Mouse (Mus musculus) embryonic facial prominence, embryonic 15.5 days (tissue): ENCODE results near the gene Mad1l1. TPM values are rescaled to one million over a fixed set of nuclear protein-coding genes. Genes with fewer than 3 reads are reported as not detected.

Experiments
- ATAC-seq: fragments of 200-750 bp; cut with Nextera tagmentation; 2 replicates; pipeline ENCODE4 v1.8.0; 2017; ENCODE audit warnings: low read depth, moderate TSS enrichment; ENCODE audit not compliant: insufficient number of reproducible peaks, low FRiP score, low TSS enrichment
- H3K27ac ChIP-seq: fragments of 300-500 bp; sonication (generic); replicated peaks from 2 replicates; pipeline ENCODE4 v1.5.1; 2015; ENCODE audit warnings: mild to moderate bottlenecking, inconsistent platforms
- H3K27me3 ChIP-seq: fragments of 300-500 bp; sonication (generic); 2 replicates; pipeline ENCODE4 v1.6.1; 2015; ENCODE audit warnings: inconsistent platforms
- H3K36me3 ChIP-seq: fragments of 300-500 bp; sonication (generic); 2 replicates; pipeline ENCODE4 v1.6.1; 2015; ENCODE audit warnings: mild to moderate bottlenecking, inconsistent platforms
- H3K4me1 ChIP-seq: fragments of 300-500 bp; sonication (generic); 2 replicates; pipeline ENCODE4 v1.6.1; 2015; ENCODE audit warnings: inconsistent platforms
- H3K4me2 ChIP-seq: fragments of 300-500 bp; sonication (generic); replicated peaks from 2 replicates; pipeline ENCODE4 v1.6.1; 2015; ENCODE audit warnings: mild to moderate bottlenecking, inconsistent platforms
- H3K4me3 ChIP-seq: fragments of 300-500 bp; sonication (generic); replicated peaks from 2 replicates; pipeline ENCODE4 v1.5.1; 2015; ENCODE audit warnings: mild to moderate bottlenecking, inconsistent platforms
- H3K9ac ChIP-seq: fragments of 300-500 bp; sonication (generic); 2 replicates; pipeline ENCODE4 v1.6.1; 2015; ENCODE audit warnings: inconsistent platforms
- H3K9me3 ChIP-seq: fragments of 300-500 bp; sonication (generic); replicated peaks from 2 replicates; pipeline ENCODE4 v1.6.1; 2016; ENCODE audit warnings: inconsistent platforms
- WGBS: fragments of 180-500 bp; shearing (Covaris S2); methylation state at CpG from one replicate; pipeline ENCODE4 v1.1.7; 2015; 5-methylcytosine and 5-hydroxymethylcytosine counted together
- polyA plus RNA-seq: library from polyadenylated mRNA; unstranded; fragments of >200 nt; fragmentation: Nextera tagmentation; extraction: Ambion mirVana; gene quantifications from 2 replicates; pipeline ENCODE4 v1.2.1, GENCODE M21; 2015

Mad1l1 gene
- polyA plus RNA-seq, 1 experiment from 2014 or later = 48.2 TPM

- Histone ChIP-seq H3K9me3 (no peaks in the 10 kb centered on the region), H3K4me1 (peaks cover 9% of the 10 kb centered on the region), H3K4me3 (no peak overlapping the region), H3K36me3 (no peaks in the 10 kb centered on the region), H3K4me2 (no peak overlapping the region), H3K27ac (no peak overlapping the region), H3K9ac (no peak overlapping the region), H3K27me3 (no peaks in the 10 kb centered on the region)
- no peak for ATAC-seq
- 81% methylated on average over 4 of the region's 4 CpGs for WGBS
Measured at GRCm38 (mm10) chr5:140213001-140213400, 108.4 kb downstream of the Mad1l1 start.

DNA sequence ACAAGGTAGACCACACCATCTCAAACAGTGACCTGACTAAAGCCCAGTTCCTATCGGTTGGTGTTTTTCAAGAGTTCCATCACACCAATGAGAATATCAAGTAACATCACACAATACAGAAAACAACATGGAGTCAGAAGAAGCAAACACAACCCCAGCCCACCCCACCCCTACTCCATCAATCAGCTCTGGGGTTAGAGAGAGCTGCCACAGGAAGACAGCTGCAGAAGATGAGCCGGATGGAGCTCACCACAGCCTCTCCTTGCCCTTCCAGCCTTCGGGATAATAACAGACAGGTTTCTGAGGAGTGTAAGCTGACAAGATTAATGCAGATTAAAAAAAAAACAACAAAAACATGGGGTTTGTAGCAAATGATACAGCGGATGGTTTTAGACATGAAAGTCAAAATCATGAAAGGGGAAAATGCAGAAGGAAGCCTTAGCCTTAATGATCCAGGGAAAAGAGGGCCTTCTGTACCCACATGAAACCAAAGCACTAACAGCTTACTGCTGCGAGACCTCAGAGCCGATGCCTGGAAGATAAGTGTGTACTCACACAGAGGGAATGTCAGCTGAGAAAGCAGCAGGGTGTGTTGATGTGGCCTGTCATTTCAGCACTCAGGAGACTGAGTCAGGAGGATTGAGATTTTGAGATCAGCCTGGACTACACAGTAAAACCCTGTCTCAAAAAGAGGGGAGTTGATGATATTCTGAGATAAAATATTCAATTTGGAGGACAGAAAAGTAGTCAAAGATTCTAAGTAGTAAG is 110.8 kb downstream of the Mad1l1 start:
- H3K9ac ChIP-seq = no peak overlapping the region
- no peaks in the 10 kb centered on the region for H3K36me3 ChIP-seq
- 67% methylated on average over 6 of the region's 6 CpGs for WGBS
- H3K27ac ChIP-seq = no peak overlapping the region
- no peaks in the 10 kb centered on the region for H3K27me3 ChIP-seq
- H3K4me2 ChIP-seq = no peak overlapping the region
- peaks cover 9% of the 10 kb centered on the region for H3K4me1 ChIP-seq
- H3K4me3 ChIP-seq = no peak overlapping the region
- no peak for ATAC-seq
- H3K9me3 ChIP-seq = no peaks in the 10 kb centered on the region

DNA sequence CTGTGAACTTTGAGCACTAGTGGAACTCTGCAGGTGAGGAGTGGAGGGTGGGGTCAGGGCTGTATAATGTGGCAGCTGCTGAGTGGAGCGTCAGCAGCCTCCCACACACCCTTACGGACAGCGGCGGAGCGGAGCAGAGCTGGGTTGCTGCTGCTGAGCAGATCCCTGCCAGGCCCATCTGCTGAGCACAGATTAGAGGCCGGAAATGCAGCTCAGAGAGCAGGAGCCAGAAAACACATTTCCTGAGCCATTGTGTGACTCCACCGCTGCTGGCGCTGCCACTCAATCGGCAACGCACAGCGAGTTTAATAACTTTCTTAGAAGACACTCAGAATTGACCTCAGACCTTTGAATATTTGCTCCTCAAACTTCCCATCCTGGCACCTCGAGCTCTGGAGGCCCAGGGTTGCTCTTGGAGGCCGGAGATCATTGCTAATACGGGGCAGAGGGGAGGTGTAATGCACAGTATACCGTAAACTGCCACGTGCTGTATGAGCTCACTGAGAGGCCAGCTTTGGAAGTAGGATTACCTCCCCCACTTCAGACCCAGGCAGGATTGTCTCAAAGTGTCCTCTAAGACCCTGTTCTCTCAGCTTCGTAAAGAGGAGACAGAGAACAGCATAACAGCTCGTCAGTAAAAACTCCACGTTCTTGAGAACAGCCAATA is 112.5 kb downstream of the Mad1l1 start:
- H3K9me3 ChIP-seq = no peaks in the 10 kb centered on the region
- H3K27me3 ChIP-seq = no peaks in the 10 kb centered on the region
- H3K4me2 ChIP-seq = peak overlapping the region; percentile 8; the same call in 1 of the 2 replicates
- H3K27ac ChIP-seq = peak overlapping the region; percentile 34; the same call in 1 of the 2 replicates
- H3K4me1 ChIP-seq = peaks cover 9% of the 10 kb centered on the region
- 41% methylated on average over 19 of the region's 19 CpGs for WGBS
- H3K36me3 ChIP-seq = no peaks in the 10 kb centered on the region
- peak; percentile 67 for ATAC-seq
- no peak overlapping the region for H3K9ac ChIP-seq
- H3K4me3 ChIP-seq = no peak overlapping the region

DNA sequence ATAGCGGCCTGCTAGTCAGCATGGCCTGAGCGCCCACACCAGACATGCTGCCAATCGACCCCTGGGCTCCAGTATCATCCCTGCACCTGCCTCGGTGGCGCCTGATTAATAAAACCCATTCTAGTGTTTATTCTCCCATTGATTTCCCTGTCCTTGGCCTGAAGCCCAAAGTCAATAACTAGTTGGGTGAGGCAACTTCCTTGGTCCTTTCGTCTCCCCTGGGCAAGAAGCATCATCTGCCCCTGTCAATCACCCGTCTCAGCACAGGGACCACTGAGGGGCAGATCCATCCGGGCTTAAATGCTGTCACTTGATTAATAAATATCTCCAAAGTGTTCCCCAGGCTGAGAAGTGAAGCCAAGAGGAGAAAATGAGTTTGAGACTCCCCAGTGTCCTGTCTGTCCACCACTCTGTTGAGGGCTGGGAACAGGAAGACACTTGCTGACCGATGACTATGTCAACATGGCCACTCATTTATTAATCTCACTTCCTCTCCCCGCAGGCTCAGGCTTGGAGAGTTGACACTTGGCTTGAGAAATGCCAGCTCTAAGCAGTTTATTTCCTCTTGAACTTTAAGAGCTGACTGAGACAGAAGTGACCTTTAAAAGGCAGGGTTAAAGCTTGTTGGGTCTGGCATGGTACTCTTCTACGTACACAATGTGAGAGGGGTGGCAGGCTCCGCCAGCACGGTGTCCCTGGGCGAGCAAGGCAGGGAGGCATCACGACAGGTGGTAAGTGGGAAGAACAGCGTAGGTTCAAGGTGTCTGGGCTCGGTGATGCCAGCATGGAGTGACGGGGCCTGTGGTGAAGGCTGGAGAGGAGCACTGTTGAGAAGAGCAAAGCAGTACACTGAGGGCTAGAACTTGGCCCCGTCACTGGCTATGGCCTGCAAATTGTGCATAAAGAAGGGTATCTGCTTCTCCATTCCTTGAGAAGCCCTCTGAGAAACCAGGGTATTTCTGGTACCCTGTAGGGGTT is 114.3 kb downstream of the Mad1l1 start:
- WGBS = 88% methylated on average over 19 of the region's 19 CpGs
- H3K4me1 ChIP-seq = peaks cover 9% of the 10 kb centered on the region
- ATAC-seq = no peak
- H3K4me2 ChIP-seq = no peak overlapping the region
- no peak overlapping the region for H3K27ac ChIP-seq
- H3K27me3 ChIP-seq = no peaks in the 10 kb centered on the region
- no peak overlapping the region for H3K4me3 ChIP-seq
- H3K36me3 ChIP-seq = no peaks in the 10 kb centered on the region
- H3K9ac ChIP-seq = no peak overlapping the region
- no peaks in the 10 kb centered on the region for H3K9me3 ChIP-seq

- Histone ChIP-seq H3K27ac (no peak overlapping the region), H3K4me2 (no peak overlapping the region), H3K4me1 (peaks cover 9% of the 10 kb centered on the region), H3K27me3 (no peaks in the 10 kb centered on the region), H3K9me3 (no peaks in the 10 kb centered on the region), H3K9ac (no peak overlapping the region), H3K4me3 (no peak overlapping the region), H3K36me3 (no peaks in the 10 kb centered on the region)
- 90% methylated on average over 2 of the region's 2 CpGs for WGBS
- no peak for ATAC-seq
Measured at GRCm38 (mm10) chr5:140205991-140206390, 115.4 kb downstream of the Mad1l1 start.

- no peak overlapping the region for H3K4me3 ChIP-seq
- no peak overlapping the region for H3K9ac ChIP-seq
- H3K27ac ChIP-seq = no peak overlapping the region
- H3K4me1 ChIP-seq = peaks cover 9% of the 10 kb centered on the region
- H3K9me3 ChIP-seq = no peaks in the 10 kb centered on the region
- H3K36me3 ChIP-seq = no peaks in the 10 kb centered on the region
- H3K4me2 ChIP-seq = no peak overlapping the region
- ATAC-seq = no peak
- H3K27me3 ChIP-seq = no peaks in the 10 kb centered on the region
- 80% methylated on average over 3 of the region's 3 CpGs for WGBS
Measured at GRCm38 (mm10) chr5:140204465-140204864, 116.9 kb downstream of the Mad1l1 start.

DNA sequence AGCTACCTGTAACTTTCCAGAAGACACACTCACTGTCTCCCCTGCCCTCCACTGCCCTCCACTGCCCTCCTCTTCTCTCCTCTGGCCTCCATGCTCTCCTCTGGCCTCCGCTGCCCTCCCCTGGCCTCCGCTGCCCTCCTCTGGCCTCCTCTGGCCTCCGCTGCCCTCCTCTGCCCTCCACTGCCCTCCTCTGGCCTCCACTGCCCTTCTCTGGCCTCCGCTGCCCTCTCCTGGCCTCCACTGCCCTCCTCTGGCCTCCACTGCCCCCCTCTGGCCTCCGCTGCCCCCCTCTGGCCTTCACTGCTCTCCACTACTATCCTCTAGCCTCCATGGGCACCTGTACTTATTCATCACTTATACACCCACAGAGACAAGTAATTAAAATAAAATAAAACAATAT is 117.3 kb downstream of the Mad1l1 start:
- Histone ChIP-seq H3K27me3 (no peaks in the 10 kb centered on the region), H3K27ac (no peak overlapping the region), H3K4me3 (no peak overlapping the region), H3K36me3 (no peaks in the 10 kb centered on the region), H3K4me2 (no peak overlapping the region), H3K9ac (no peak overlapping the region), H3K9me3 (no peaks in the 10 kb centered on the region), H3K4me1 (peaks cover 7% of the 10 kb centered on the region)
- ATAC-seq = no peak
- 83% methylated on average over 5 of the region's 5 CpGs for WGBS

GRCm38 (mm10) chr5:140202451-140202850 is 118.9 kb downstream of the Mad1l1 start:
- no peaks in the 10 kb centered on the region for H3K4me1 ChIP-seq
- no peaks in the 10 kb centered on the region for H3K27me3 ChIP-seq
- no peaks in the 10 kb centered on the region for H3K9me3 ChIP-seq
- H3K27ac ChIP-seq = no peak overlapping the region
- ATAC-seq = no peak
- H3K4me3 ChIP-seq = no peak overlapping the region
- H3K36me3 ChIP-seq = no peaks in the 10 kb centered on the region
- no peak overlapping the region for H3K9ac ChIP-seq
- WGBS = 73% methylated on average over 2 of the region's 2 CpGs
- H3K4me2 ChIP-seq = no peak overlapping the region

GRCm38 (mm10) chr5:140201566-140201965 is 119.8 kb downstream of the Mad1l1 start:
- no peak overlapping the region for H3K4me2 ChIP-seq
- no peaks in the 10 kb centered on the region for H3K9me3 ChIP-seq
- WGBS = 85% methylated on average over 5 of the region's 5 CpGs
- H3K4me1 ChIP-seq = no peaks in the 10 kb centered on the region
- H3K27ac ChIP-seq = no peak overlapping the region
- no peak overlapping the region for H3K9ac ChIP-seq
- H3K27me3 ChIP-seq = no peaks in the 10 kb centered on the region
- no peaks in the 10 kb centered on the region for H3K36me3 ChIP-seq
- no peak for ATAC-seq
- H3K4me3 ChIP-seq = no peak overlapping the region

- no peak overlapping the region for H3K4me3 ChIP-seq
- no peaks in the 10 kb centered on the region for H3K27me3 ChIP-seq
- no peak for ATAC-seq
- no peak overlapping the region for H3K27ac ChIP-seq
- H3K9ac ChIP-seq = no peak overlapping the region
- H3K4me1 ChIP-seq = no peaks in the 10 kb centered on the region
- WGBS = 60% methylated on average over 1 of the region's 1 CpGs
- no peak overlapping the region for H3K4me2 ChIP-seq
- H3K36me3 ChIP-seq = no peaks in the 10 kb centered on the region
- H3K9me3 ChIP-seq = no peaks in the 10 kb centered on the region
Measured at GRCm38 (mm10) chr5:140201109-140201508, 120.2 kb downstream of the Mad1l1 start.

DNA sequence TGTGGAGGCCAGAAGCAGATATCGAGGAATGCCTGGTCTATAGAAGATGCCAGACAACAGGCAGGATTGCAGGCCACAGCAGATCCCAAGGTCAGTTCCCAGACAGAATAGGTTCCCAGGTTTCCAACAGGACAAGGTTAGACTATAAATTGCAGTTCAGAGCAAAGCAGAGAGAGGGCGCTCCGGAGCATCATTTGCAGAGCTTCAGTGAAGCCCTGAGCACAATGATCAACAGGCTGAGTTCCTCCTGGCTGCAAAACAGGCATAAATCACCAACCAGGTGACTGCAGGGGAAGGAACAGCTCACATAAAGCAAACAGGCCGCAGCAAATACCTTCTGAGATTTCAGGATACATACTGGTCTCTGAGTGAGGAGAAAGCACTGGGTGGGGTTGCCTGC is 123.6 kb downstream of the Mad1l1 start:
- H3K36me3 ChIP-seq = 0 out of 2 replicates have a peak, but pooled peaks cover 5% of the 10 kb centered on the region
- no peaks in the 10 kb centered on the region for H3K9me3 ChIP-seq
- H3K4me3 ChIP-seq = no peak overlapping the region
- H3K4me1 ChIP-seq = peaks cover 18% of the 10 kb centered on the region
- ATAC-seq = no peak
- no peak overlapping the region for H3K9ac ChIP-seq
- no peak overlapping the region for H3K4me2 ChIP-seq
- 33% methylated on average over 4 of the region's 4 CpGs for WGBS
- no peaks in the 10 kb centered on the region for H3K27me3 ChIP-seq
- H3K27ac ChIP-seq = no peak overlapping the region
